In genomic region chr9:58246083-58246591, GRCm38 (mm10) we compare ENCODE assay signal across 12 mouse cellular contexts. TPM values are rescaled to one million over a fixed set of nuclear protein-coding genes. Genes with fewer than 3 reads are reported as not detected.
DNase-seq lines count a peak whose midpoint lies in the region; ATAC-seq and TF ChIP-seq lines count a peak whose summit lies in the region.
"Had no signal": no experiment of that assay in that cellular context is flagged by ENCODE, and none has a peak within 500 bp of the region (broad histone marks: within the 10 kb centered on the region; RNA-seq: fewer than 3 reads in every experiment).

No protein-coding gene starts in this region.

- WGBS in heart, embryonic 10.5 days = 65% methylated on average over 4 of the region's 4 CpGs
- WGBS in heart, adult 2 months = 42% methylated on average over 4 of the region's 4 CpGs
- WGBS in liver, embryonic 16.5 days (ENCODE audit: insufficient replicate concordance) = 19% methylated on average over 4 of the region's 4 CpGs
- 78% methylated on average over 4 of the region's 4 CpGs for WGBS in intestine, postnatal 0 days

- no peak for TF ChIP-seq CTCF in heart, adult 2 months (IDR thresholded peaks at IDR 0.05)
- no peak for TF ChIP-seq CTCF in intestine, postnatal 0 days (IDR thresholded peaks at IDR 0.05; ENCODE audit: low read depth)

- intact Hi-C loops in heart, adult 2 months (cut with DNase I) = no loop called here

- H3K4me2 ChIP-seq in liver, embryonic 16.5 days (ENCODE audit: low read depth, low read length) = peak overlapping the region; percentile 81
- H3K4me2 ChIP-seq in intestine, postnatal 0 days (replicated peaks; ENCODE audit: low read depth) = no peak overlapping the region

- H3K4me3 ChIP-seq in heart, embryonic 10.5 days = no peak overlapping the region
- no peak overlapping the region for H3K4me3 ChIP-seq in heart, adult 2 months
- peak overlapping the region; percentile 75 for H3K4me3 ChIP-seq in liver, embryonic 16.5 days (ENCODE audit: low read depth, low read length)
- H3K4me3 ChIP-seq in intestine, postnatal 0 days (ENCODE audit: low read depth, low read length) = no peak overlapping the region
- H3K4me3 ChIP-seq: midbrain, embryonic 15.5 days had no signal

- H3K79me2 ChIP-seq in heart, adult 2 months (replicated peaks; ENCODE audit: control insufficient read depth, insufficient read depth, low read length) = peaks cover 1% of the 10 kb centered on the region

- no peak for TF ChIP-seq POLR2A in heart, adult 2 months (IDR thresholded peaks at IDR 0.05; ENCODE audit: insufficient read depth, low read depth, low read length)

- TF ChIP-seq EP300 in heart, adult 2 months (IDR thresholded peaks at IDR 0.05; ENCODE audit: insufficient read depth, low read depth, low read length) = no peak

- no peak for DNase-seq in heart, embryonic 10.5 days (ENCODE audit: low spot score)
- DNase-seq in heart, adult 2 months = no peak
- peak; percentile 36 to 41 for DNase-seq in B cell, adult 2 months
- DNase-seq in layer of hippocampus, postnatal 10 days (ENCODE audit: low spot score in 2 of 2) = no peak
- no peak for DNase-seq in layer of hippocampus, postnatal 14 days (ENCODE audit: low spot score in 2 of 2)
- DNase-seq: kidney, adult 8-10 months had no signal

- peak overlapping the region; percentile 42; the same call in 1 of the 2 replicates for H3K27ac ChIP-seq in heart, embryonic 10.5 days
- H3K27ac ChIP-seq in heart, adult 2 months = no peak overlapping the region
- peak overlapping the region; percentile 93 for H3K27ac ChIP-seq in liver, embryonic 16.5 days (ENCODE audit: low read length)
- no peak overlapping the region for H3K27ac ChIP-seq in intestine, postnatal 0 days (ENCODE audit: low read depth, low read length)
- H3K27ac ChIP-seq: midbrain, embryonic 15.5 days had no signal

- no peak overlapping the region for H3K9ac ChIP-seq in heart, adult 2 months (ENCODE audit: low read depth, low read length)
- peak overlapping the region; percentile 66 for H3K9ac ChIP-seq in liver, embryonic 16.5 days (ENCODE audit: low read depth, low read length)
- H3K9ac ChIP-seq in intestine, postnatal 0 days (ENCODE audit: low read depth, low read length) = no peak overlapping the region
- H3K9ac ChIP-seq: lung, embryonic 15.5 days; midbrain, embryonic 15.5 days had no signal

- H3K36me3 ChIP-seq in heart, embryonic 10.5 days = 0 out of 2 replicates have a peak, but pooled peaks cover 19% of the 10 kb centered on the region
- peaks cover 17% of the 10 kb centered on the region for H3K36me3 ChIP-seq in heart, adult 2 months (ENCODE audit: control insufficient read depth, insufficient read depth, low read length)
- peaks cover 8% of the 10 kb centered on the region; the same call in 1 of the 2 replicates for H3K36me3 ChIP-seq in liver, embryonic 16.5 days (ENCODE audit: control insufficient read depth, insufficient read depth)
- no peaks in the 10 kb centered on the region for H3K36me3 ChIP-seq in intestine, postnatal 0 days (ENCODE audit: control insufficient read depth, insufficient read depth)
- H3K36me3 ChIP-seq: midbrain, embryonic 15.5 days had no signal

- peaks cover 66% of the 10 kb centered on the region for H3K4me1 ChIP-seq in heart, embryonic 10.5 days
- peaks cover 18% of the 10 kb centered on the region for H3K4me1 ChIP-seq in heart, adult 2 months (ENCODE audit: control insufficient read depth, insufficient read depth, low read length)
- H3K4me1 ChIP-seq in liver, embryonic 16.5 days (ENCODE audit: control insufficient read depth, low read depth, low read length) = peaks cover 73% of the 10 kb centered on the region
- no peaks in the 10 kb centered on the region; the same call in 1 of the 2 replicates for H3K4me1 ChIP-seq in intestine, postnatal 0 days (replicated peaks; ENCODE audit: control insufficient read depth, insufficient read depth, low read length)

- no peaks in the 10 kb centered on the region for H3K27me3 ChIP-seq in heart, embryonic 10.5 days (ENCODE audit: insufficient read depth, poor library complexity, severe bottlenecking)
- no peaks in the 10 kb centered on the region for H3K27me3 ChIP-seq in heart, adult 2 months (ENCODE audit: control insufficient read depth, insufficient read depth, low read length)
- no peaks in the 10 kb centered on the region for H3K27me3 ChIP-seq in liver, embryonic 16.5 days (ENCODE audit: control insufficient read depth, insufficient read depth, low read depth, low read length)
- no peaks in the 10 kb centered on the region for H3K27me3 ChIP-seq in intestine, postnatal 0 days (replicated peaks; ENCODE audit: control insufficient read depth, insufficient read depth, low read length)
- H3K27me3 ChIP-seq: lung, embryonic 15.5 days; midbrain, embryonic 15.5 days had no signal

- no peaks in the 10 kb centered on the region for H3K9me3 ChIP-seq in heart, embryonic 10.5 days
- no peaks in the 10 kb centered on the region for H3K9me3 ChIP-seq in liver, embryonic 16.5 days (replicated peaks; ENCODE audit: control insufficient read depth, low read length)
- no peaks in the 10 kb centered on the region for H3K9me3 ChIP-seq in intestine, postnatal 0 days (ENCODE audit: control insufficient read depth)
- H3K9me3 ChIP-seq: lung, embryonic 15.5 days; midbrain, embryonic 15.5 days had no signal

- peak; percentile 55 for ATAC-seq in common myeloid progenitor, adult 5-6 weeks (replicated peaks; ENCODE audit: low read depth, poor library complexity, severe bottlenecking)
- ATAC-seq in liver, embryonic 16.5 days (ENCODE audit: low read depth) = peak; percentile 58
- no peak for ATAC-seq in intestine, postnatal 0 days
- ATAC-seq: activated CD4-positive, CD25-positive, alpha-beta regulatory T cell, adult 4 months had no signal

RNA-seq across cellular contexts. Expression of gene Pml, which starts 3.4 kb away (rescaled TPM):
- 14.7 and 17.6 TPM in 2 replicates for polyA plus RNA-seq in heart, embryonic 10.5 days (2016; fragmentation: Nextera tagmentation; extraction: Ambion mirVana)
- total RNA-seq in heart, adult 2 months (2021) = 1 to 10 TPM; 7.5 to 8.2 TPM
- 10.4 and 10.5 TPM in 2 replicates for polyA plus RNA-seq in heart, adult 2 months (2012; rRNA removed)
- total RNA-seq in common myeloid progenitor, adult 5-6 weeks (2017) = 25.7 and 33.8 TPM in 2 replicates
- 18.3 and 21.2 TPM in 2 replicates for polyA plus RNA-seq in liver, embryonic 16.5 days (2015; fragmentation: Nextera tagmentation; extraction: Ambion mirVana)
- 1 to 10 TPM; 7.3 to 9.1 TPM for total RNA-seq in layer of hippocampus, postnatal 10 days (2021)
- 5.3 and 7.1 TPM in 2 replicates for polyA plus RNA-seq in intestine, postnatal 0 days (2015; fragmentation: Nextera tagmentation; extraction: Ambion mirVana)
- 1 to 10 TPM; 8.5 to 9.8 TPM for total RNA-seq in layer of hippocampus, postnatal 14 days (2021)

RNA-seq across cellular contexts. Expression of gene Stoml1, which starts 6.8 kb away (rescaled TPM):
- 24.2 and 27.0 TPM in 2 replicates for polyA plus RNA-seq in heart, embryonic 10.5 days (2016; fragmentation: Nextera tagmentation; extraction: Ambion mirVana)
- 1 to 10 TPM; 9.2 to 9.6 TPM for total RNA-seq in heart, adult 2 months (2021)
- polyA plus RNA-seq in heart, adult 2 months (2012; rRNA removed) = 23.4 and 29.4 TPM in 2 replicates
- total RNA-seq in common myeloid progenitor, adult 5-6 weeks (2017) = 3.9 and 9.0 TPM in 2 replicates
- 3.7 TPM in 2 replicates for polyA plus RNA-seq in liver, embryonic 16.5 days (2015; fragmentation: Nextera tagmentation; extraction: Ambion mirVana)
- 10 to 100 TPM; 77.5 to 80.5 TPM for total RNA-seq in layer of hippocampus, postnatal 10 days (2021)
- 15.0 and 15.9 TPM in 2 replicates for polyA plus RNA-seq in intestine, postnatal 0 days (2015; fragmentation: Nextera tagmentation; extraction: Ambion mirVana)
- total RNA-seq in layer of hippocampus, postnatal 14 days (2021) = 10 to 100 TPM; 78.5 to 79.8 TPM

RNA-seq across cellular contexts. Expression of gene Islr2, which starts 42.0 kb away (rescaled TPM):
- polyA plus RNA-seq in heart, embryonic 10.5 days (2016; fragmentation: Nextera tagmentation; extraction: Ambion mirVana) = not detected in 2 replicates
- under 1 TPM; 0.57 to 0.96 TPM for total RNA-seq in heart, adult 2 months (2021)
- 0.61 and 1.8 TPM in 2 replicates for polyA plus RNA-seq in heart, adult 2 months (2012; rRNA removed)
- not detected in 2 replicates for total RNA-seq in common myeloid progenitor, adult 5-6 weeks (2017)
- not detected in 2 replicates for polyA plus RNA-seq in liver, embryonic 16.5 days (2015; fragmentation: Nextera tagmentation; extraction: Ambion mirVana)
- 100 to 1,000 TPM; 231 to 269 TPM for total RNA-seq in layer of hippocampus, postnatal 10 days (2021)
- 0.27 and 0.35 TPM in 2 replicates for polyA plus RNA-seq in intestine, postnatal 0 days (2015; fragmentation: Nextera tagmentation; extraction: Ambion mirVana)
- 100 to 1,000 TPM; 193 to 208 TPM for total RNA-seq in layer of hippocampus, postnatal 14 days (2021)
- polyA plus RNA-seq: activated CD4-positive, CD25-positive, alpha-beta regulatory T cell, adult 4 months had no signal

RNA-seq across cellular contexts. Expression of gene Islr, which starts 42.0 kb away (rescaled TPM):
- 3.0 and 10.4 TPM in 2 replicates for polyA plus RNA-seq in heart, embryonic 10.5 days (2016; fragmentation: Nextera tagmentation; extraction: Ambion mirVana)
- 10 to 100 TPM; 19.1 to 29.8 TPM for total RNA-seq in heart, adult 2 months (2021)
- polyA plus RNA-seq in heart, adult 2 months (2012; rRNA removed) = 100.0 and 139 TPM in 2 replicates
- total RNA-seq in common myeloid progenitor, adult 5-6 weeks (2017) = 1.4 TPM in 1 of 2 replicates, not detected in the other
- 3.6 and 4.0 TPM in 2 replicates for polyA plus RNA-seq in liver, embryonic 16.5 days (2015; fragmentation: Nextera tagmentation; extraction: Ambion mirVana)
- total RNA-seq in layer of hippocampus, postnatal 10 days (2021) = 10 to 100 TPM; 16.4 to 18.1 TPM
- polyA plus RNA-seq in intestine, postnatal 0 days (2015; fragmentation: Nextera tagmentation; extraction: Ambion mirVana) = 26.9 and 29.6 TPM in 2 replicates
- 10 to 100 TPM; 10.8 to 15.5 TPM for total RNA-seq in layer of hippocampus, postnatal 14 days (2021)

Comparison
In these comparisons a context has a peak if more than half of its experiments do, and no peak if none do; other contexts are left out.
1. H3K27ac ChIP-seq: peak in heart, embryonic 10.5 days (single experiment) and liver, embryonic 16.5 days (single experiment); none in heart, adult 2 months (single experiment) and intestine, postnatal 0 days (single experiment).
2. DNase-seq: peak in B cell, adult 2 months (2 of 2); none in heart, embryonic 10.5 days (single experiment), heart, adult 2 months (0 of 2), layer of hippocampus, postnatal 10 days (0 of 2) and layer of hippocampus, postnatal 14 days (0 of 2).
3. RNA of gene Islr2, which starts 42.0 kb away (total RNA-seq): 231 to 269 TPM in layer of hippocampus, postnatal 10 days and 193 to 208 TPM in layer of hippocampus, postnatal 14 days; 0.57 to 0.96 TPM in heart, adult 2 months and not detected in common myeloid progenitor, adult 5-6 weeks; every median in the first group is over 10 times any median in the second.